Mouse (Mus musculus) ES-Bruce4 (cell line): ENCODE data around the gene Naa20.

Experiments
- EP300 ChIP-seq: IDR thresholded peaks from 2 replicates; pipeline ENCODE4 v1.6.1; 2011; ENCODE audit warnings: low read depth, low read length; ENCODE audit not compliant: insufficient read depth
- POLR2A ChIP-seq: IDR thresholded peaks from one replicate; pipeline ENCODE4 v1.8.1; 2011; ENCODE audit warnings: low read length; ENCODE audit not compliant: insufficient read depth

DNA sequence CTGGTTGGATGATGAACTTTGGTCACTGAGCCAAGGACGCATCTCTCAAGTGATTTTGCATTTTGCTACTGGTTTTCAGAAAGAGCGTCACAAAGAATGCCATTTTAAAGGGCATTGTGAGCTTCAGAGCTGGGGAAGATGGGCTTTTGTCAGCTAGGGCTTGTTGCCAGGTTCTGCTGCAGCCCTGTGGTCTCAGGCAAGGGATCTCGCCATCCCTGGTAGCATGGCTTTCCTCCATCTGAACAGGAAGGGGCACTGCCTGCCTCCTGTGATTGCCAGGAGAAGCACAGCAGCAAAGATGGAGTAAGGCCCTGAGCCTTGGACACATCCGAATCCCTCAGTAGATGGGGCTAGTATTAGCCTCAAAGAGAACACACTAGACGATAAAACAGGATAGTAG is 60.0 kb downstream of the Naa20 start:
- TF ChIP-seq EP300 (no peak), POLR2A (no peak)
